Mouse (Mus musculus): ENCODE results near the gene Rtraf. TPM values are rescaled to one million over a fixed set of nuclear protein-coding genes. Genes with fewer than 3 reads are reported as not detected.
A peak's percentile ranks its signal among the peaks of the same experiment; 100 is the strongest.

Rtraf gene
- polyA plus RNA-seq, 1 experiment from 2014 or later, result 230 TPM

- Histone ChIP-seq H3K4me3 (ENCODE audit: low read depth, low read length) (no peak overlapping the region), H3K9ac (no peak overlapping the region), H3K36me3 (ENCODE audit: insufficient read depth) (no peaks in the 10 kb centered on the region), H3K27me3 (ENCODE audit: insufficient read depth, low read length) (no peaks in the 10 kb centered on the region), H3K27ac (ENCODE audit: low read depth) (no peak overlapping the region), H3K4me1 (ENCODE audit: insufficient read depth) (no peaks in the 10 kb centered on the region), H3K9me3 (ENCODE audit: low read depth, low read length) (no peaks in the 10 kb centered on the region), H3K4me2 (no peak overlapping the region)
- ATAC-seq (ENCODE audit: insufficient read depth) (no peak), DNase-seq (no peak)
- WGBS, result 73% methylated on average over 2 of the region's 2 CpGs
- no peak for TF ChIP-seq CTCF (IDR thresholded peaks at IDR 0.05; ENCODE audit: low read depth)
Measured at GRCm38 (mm10) chr14:19858279-19858678, 34.7 kb upstream of the Rtraf start.

GRCm38 (mm10) chr14:19853471-19853870 lies 29.8 kb upstream of the Rtraf start:
- DNase-seq, result no peak
- no peaks in the 10 kb centered on the region for H3K4me1 ChIP-seq (ENCODE audit: insufficient read depth)
- H3K4me2 ChIP-seq, result no peak overlapping the region
- H3K9me3 ChIP-seq (ENCODE audit: low read depth, low read length), result no peaks in the 10 kb centered on the region
- no peak overlapping the region for H3K27ac ChIP-seq (ENCODE audit: low read depth)
- no peak for ATAC-seq (ENCODE audit: insufficient read depth)
- no peak overlapping the region for H3K9ac ChIP-seq
- no peak for TF ChIP-seq CTCF (IDR thresholded peaks at IDR 0.05; ENCODE audit: low read depth)
- H3K36me3 ChIP-seq (ENCODE audit: insufficient read depth), result no peaks in the 10 kb centered on the region
- 55% methylated on average over 3 of the region's 3 CpGs for WGBS
- H3K27me3 ChIP-seq (ENCODE audit: insufficient read depth, low read length), result no peaks in the 10 kb centered on the region
- no peak overlapping the region for H3K4me3 ChIP-seq (ENCODE audit: low read depth, low read length)

- Histone ChIP-seq H3K9me3 (ENCODE audit: low read depth, low read length) (no peaks in the 10 kb centered on the region), H3K27me3 (ENCODE audit: insufficient read depth, low read length) (no peaks in the 10 kb centered on the region), H3K27ac (ENCODE audit: low read depth) (no peak overlapping the region), H3K4me1 (ENCODE audit: insufficient read depth) (no peaks in the 10 kb centered on the region), H3K36me3 (ENCODE audit: insufficient read depth) (no peaks in the 10 kb centered on the region), H3K4me2 (peak overlapping the region; percentile 49), H3K9ac (peak overlapping the region; percentile 33; the same call in 1 of the 2 replicates), H3K4me3 (ENCODE audit: low read depth, low read length) (peak overlapping the region; percentile 20; the same call in 1 of the 2 replicates)
- DNase-seq (peak; percentile 88), ATAC-seq (ENCODE audit: insufficient read depth) (peak; percentile 58; the same call in 1 of the 2 replicates)
- 23% methylated on average over 15 of the region's 15 CpGs for WGBS
- TF ChIP-seq CTCF (IDR thresholded peaks at IDR 0.05; ENCODE audit: low read depth), result peak; percentile 79
Measured at GRCm38 (mm10) chr14:19839600-19840332, 16.1 kb upstream of the Rtraf start.

DNA sequence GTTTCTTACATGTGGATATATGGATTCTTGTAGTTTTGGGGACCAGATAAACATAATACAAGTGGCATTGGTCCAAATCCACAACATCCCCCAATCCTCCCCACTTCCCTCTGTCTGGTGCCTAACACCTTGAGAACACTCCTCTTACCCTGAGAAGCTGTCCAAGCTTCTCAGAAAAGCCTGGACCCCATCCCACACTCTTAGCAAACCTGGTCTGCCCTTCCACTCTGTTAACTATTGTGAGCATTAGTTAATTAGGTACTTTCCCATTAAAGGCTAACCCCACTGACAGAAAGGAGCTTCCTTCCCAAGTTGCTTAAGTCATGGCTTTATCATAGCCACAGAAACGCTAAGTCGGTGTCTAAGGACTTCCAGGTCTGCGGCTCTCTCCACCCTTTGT lies 12.7 kb upstream of the Rtraf start:
- 78% methylated on average over 3 of the region's 3 CpGs for WGBS
- H3K36me3 ChIP-seq (ENCODE audit: insufficient read depth), result no peaks in the 10 kb centered on the region
- H3K9ac ChIP-seq, result no peak overlapping the region
- TF ChIP-seq CTCF (IDR thresholded peaks at IDR 0.05; ENCODE audit: low read depth), result no peak
- ATAC-seq (ENCODE audit: insufficient read depth), result no peak
- no peaks in the 10 kb centered on the region for H3K9me3 ChIP-seq (ENCODE audit: low read depth, low read length)
- no peaks in the 10 kb centered on the region for H3K27me3 ChIP-seq (ENCODE audit: insufficient read depth, low read length)
- no peak overlapping the region for H3K4me3 ChIP-seq (ENCODE audit: low read depth, low read length)
- no peak overlapping the region for H3K4me2 ChIP-seq
- H3K4me1 ChIP-seq (ENCODE audit: insufficient read depth), result no peaks in the 10 kb centered on the region
- H3K27ac ChIP-seq (ENCODE audit: low read depth), result no peak overlapping the region
- DNase-seq, result no peak

- TF ChIP-seq CTCF (IDR thresholded peaks at IDR 0.05; ENCODE audit: low read depth), result no peak
- Histone ChIP-seq H3K9me3 (ENCODE audit: low read depth, low read length) (no peaks in the 10 kb centered on the region), H3K27ac (ENCODE audit: low read depth) (no peak overlapping the region), H3K4me2 (no peak overlapping the region), H3K9ac (no peak overlapping the region), H3K27me3 (ENCODE audit: insufficient read depth, low read length) (no peaks in the 10 kb centered on the region; the same call in 1 of the 2 replicates), H3K4me1 (ENCODE audit: insufficient read depth) (no peaks in the 10 kb centered on the region), H3K36me3 (ENCODE audit: insufficient read depth) (peaks cover 14% of the 10 kb centered on the region), H3K4me3 (ENCODE audit: low read depth, low read length) (no peak overlapping the region)
- 49% methylated on average over 11 of the region's 11 CpGs for WGBS
- DNase-seq (peak; percentile 22), ATAC-seq (ENCODE audit: insufficient read depth) (no peak)
Measured at GRCm38 (mm10) chr14:19825481-19825880, 1.9 kb upstream of the Rtraf start.

DNA sequence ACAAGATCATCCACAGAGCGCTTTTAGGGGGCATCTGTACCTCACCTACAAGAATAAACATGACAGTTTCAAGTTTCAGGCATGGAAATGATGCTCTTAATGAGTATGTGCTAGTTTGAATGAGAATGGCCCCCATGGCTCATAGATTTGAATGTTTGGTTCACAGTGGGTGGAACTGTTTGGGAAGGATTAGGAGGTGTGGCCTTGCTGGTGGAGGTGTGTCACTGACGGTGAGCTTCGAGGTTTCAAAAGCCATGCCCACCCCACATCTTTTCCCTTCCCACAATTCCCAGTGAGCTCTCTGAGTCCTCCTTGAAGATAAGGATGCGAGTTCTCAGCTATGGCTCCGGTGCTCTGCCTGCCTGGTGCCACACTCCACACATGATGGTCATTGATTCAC lies 1.9 kb downstream of the Rtraf start:
- ATAC-seq (ENCODE audit: insufficient read depth) (no peak), DNase-seq (no peak)
- WGBS, result 96% methylated on average over 5 of the region's 5 CpGs
- Histone ChIP-seq H3K4me1 (ENCODE audit: insufficient read depth) (no peaks in the 10 kb centered on the region), H3K27me3 (ENCODE audit: insufficient read depth, low read length) (no peaks in the 10 kb centered on the region; the same call in 1 of the 2 replicates), H3K9me3 (ENCODE audit: low read depth, low read length) (no peaks in the 10 kb centered on the region), H3K36me3 (ENCODE audit: insufficient read depth) (peaks cover 44% of the 10 kb centered on the region), H3K27ac (ENCODE audit: low read depth) (no peak overlapping the region), H3K4me2 (no peak overlapping the region), H3K4me3 (ENCODE audit: low read depth, low read length) (no peak overlapping the region), H3K9ac (no peak overlapping the region)
- no peak for TF ChIP-seq CTCF (IDR thresholded peaks at IDR 0.05; ENCODE audit: low read depth)

GRCm38 (mm10) chr14:19817949-19818348 lies 5.7 kb downstream of the Rtraf start:
- Histone ChIP-seq H3K4me2 (no peak overlapping the region), H3K9ac (no peak overlapping the region), H3K27me3 (ENCODE audit: insufficient read depth, low read length) (no peaks in the 10 kb centered on the region), H3K27ac (ENCODE audit: low read depth) (no peak overlapping the region), H3K4me3 (ENCODE audit: low read depth, low read length) (no peak overlapping the region), H3K4me1 (ENCODE audit: insufficient read depth) (no peaks in the 10 kb centered on the region), H3K36me3 (ENCODE audit: insufficient read depth) (peaks cover 76% of the 10 kb centered on the region), H3K9me3 (ENCODE audit: low read depth, low read length) (no peaks in the 10 kb centered on the region)
- ATAC-seq (ENCODE audit: insufficient read depth), result no peak
- TF ChIP-seq CTCF (IDR thresholded peaks at IDR 0.05; ENCODE audit: low read depth), result peak; percentile 91
- DNase-seq, result peak; percentile 95
- 2% methylated on average over 1 of the region's 1 CpGs for WGBS

All from lung, embryonic 14.5 days (tissue).